Mouse (Mus musculus) testis, adult 2 months (tissue): Measurements from ENCODE around the gene Arid1b. TPM values are rescaled to one million over a fixed set of nuclear protein-coding genes. Genes with fewer than 3 reads are reported as not detected.

Experiments
- H3K27ac ChIP-seq: fragments of 200-500 bp; 2 replicates; pipeline ENCODE4 v1.5.1; 2012; ENCODE audit warnings: low read depth, low read length; ENCODE audit not compliant: control insufficient read depth, insufficient read depth
- H3K27me3 ChIP-seq: fragments of 200-500 bp; 2 replicates; pipeline ENCODE4 v1.6.1; 2012; ENCODE audit warnings: mild to moderate bottlenecking, low read length, moderate library complexity; ENCODE audit not compliant: control insufficient read depth, insufficient read depth
- H3K36me3 ChIP-seq: fragments of 200-500 bp; 2 replicates; pipeline ENCODE4 v1.6.1; 2012; ENCODE audit warnings: mild to moderate bottlenecking, low read length; ENCODE audit not compliant: control insufficient read depth, insufficient read depth
- H3K4me1 ChIP-seq: fragments of 200-500 bp; 2 replicates; pipeline ENCODE4 v1.6.1; 2012; ENCODE audit warnings: low read length; ENCODE audit not compliant: control insufficient read depth, insufficient read depth
- H3K4me3 ChIP-seq: fragments of 200-500 bp; 2 replicates; pipeline ENCODE4 v1.5.1; 2012; ENCODE audit warnings: low read depth, mild to moderate bottlenecking, low read length, moderate library complexity, mixed read lengths; ENCODE audit not compliant: control insufficient read depth
- CTCF ChIP-seq: fragments of 200-500 bp; IDR thresholded peaks from 2 replicates; pipeline ENCODE4 v1.5.1; 2012; ENCODE audit warnings: low read depth, mild to moderate bottlenecking, inconsistent platforms, low read length, moderate library complexity; ENCODE audit not compliant: control insufficient read depth, insufficient read depth, insufficient replicate concordance
- POLR2A ChIP-seq: fragments of 200-500 bp; IDR thresholded peaks from 2 replicates; pipeline ENCODE4 v1.6.1; 2012; ENCODE audit warnings: low read depth, mild to moderate bottlenecking, inconsistent platforms, low read length, moderate library complexity; ENCODE audit not compliant: control insufficient read depth
- polyA plus RNA-seq: library from polyadenylated mRNA; depleted of rRNA; stranded (reverse); fragments of >200 nt; gene quantifications from 2 replicates; pipeline ENCODE4 v1.2.3, GENCODE M21; 2012

Gene Arid1b
- polyA plus RNA-seq, 1 experiment, result 5.2 TPM

GRCm38 (mm10) chr17:5385694-5386093 lies 391.6 kb downstream of the Arid1b start:
- H3K27ac ChIP-seq, result no peak overlapping the region
- H3K27me3 ChIP-seq, result no peaks in the 10 kb centered on the region
- no peak for TF ChIP-seq POLR2A
- no peak for TF ChIP-seq CTCF
- H3K4me1 ChIP-seq, result no peaks in the 10 kb centered on the region
- H3K36me3 ChIP-seq, result no peaks in the 10 kb centered on the region
- H3K4me3 ChIP-seq, result no peak overlapping the region

- TF ChIP-seq POLR2A (no peak), CTCF (no peak)
- Histone ChIP-seq H3K27me3 (no peaks in the 10 kb centered on the region), H3K36me3 (no peaks in the 10 kb centered on the region), H3K4me3 (no peak overlapping the region), H3K4me1 (no peaks in the 10 kb centered on the region), H3K27ac (no peak overlapping the region)
Measured at GRCm38 (mm10) chr17:5386885-5387545, 392.9 kb downstream of the Arid1b start.

- Histone ChIP-seq H3K4me3 (no peak overlapping the region), H3K27ac (no peak overlapping the region), H3K36me3 (no peaks in the 10 kb centered on the region), H3K27me3 (no peaks in the 10 kb centered on the region), H3K4me1 (no peaks in the 10 kb centered on the region)
- TF ChIP-seq POLR2A (no peak), CTCF (no peak)
Measured at GRCm38 (mm10) chr17:5388351-5388750, 394.2 kb downstream of the Arid1b start.

GRCm38 (mm10) chr17:5390682-5391081 lies 396.6 kb downstream of the Arid1b start:
- no peaks in the 10 kb centered on the region for H3K36me3 ChIP-seq
- TF ChIP-seq POLR2A, result no peak
- TF ChIP-seq CTCF, result no peak

GRCm38 (mm10) chr17:5395454-5396205 lies 401.5 kb downstream of the Arid1b start:
- H3K4me3 ChIP-seq, result no peak overlapping the region
- H3K4me1 ChIP-seq, result peaks cover 7% of the 10 kb centered on the region
- H3K27ac ChIP-seq, result no peak overlapping the region
- H3K36me3 ChIP-seq, result no peaks in the 10 kb centered on the region
- H3K27me3 ChIP-seq, result no peaks in the 10 kb centered on the region
- TF ChIP-seq POLR2A, result no peak
- TF ChIP-seq CTCF, result no peak

More at GRCm38 (mm10) chr17:5390682-5391081, 396.6 kb downstream of the Arid1b start:
- Histone ChIP-seq H3K27me3 (no peaks in the 10 kb centered on the region), H3K4me3 (no peak overlapping the region), H3K27ac (no peak overlapping the region), H3K4me1 (no peaks in the 10 kb centered on the region)

- no peak overlapping the region for H3K27ac ChIP-seq
- no peak for TF ChIP-seq POLR2A
- TF ChIP-seq CTCF, result no peak
- no peak overlapping the region for H3K4me3 ChIP-seq
- H3K27me3 ChIP-seq, result no peaks in the 10 kb centered on the region
- H3K4me1 ChIP-seq, result peaks cover 7% of the 10 kb centered on the region
- H3K36me3 ChIP-seq, result no peaks in the 10 kb centered on the region
Measured at GRCm38 (mm10) chr17:5396213-5396612, 402.1 kb downstream of the Arid1b start.
